Mouse (Mus musculus): Measurements from ENCODE around the gene Gm42688. TPM values are rescaled to one million over a fixed set of nuclear protein-coding genes. Genes with fewer than 3 reads are reported as not detected.

Gm42688 gene
- total and polyA plus RNA-seq, 3 experiments = 1.2 to 1.6 (median 1.3) TPM

- TF ChIP-seq E2F4 (IDR thresholded peaks at IDR 0.05; ENCODE audit: insufficient replicate concordance, low read depth, low read length) = no peak
- no peak for TF ChIP-seq PAX5 (IDR thresholded peaks at IDR 0.05; ENCODE audit: low read length)
- no peak for TF ChIP-seq TCF12 (IDR thresholded peaks at IDR 0.05; ENCODE audit: low read depth, low read length)
- TF ChIP-seq ZKSCAN1 (IDR thresholded peaks at IDR 0.05; ENCODE audit: borderline replicate concordance, low read depth, low read length) = no peak
- no peak for TF ChIP-seq ZC3H11A (IDR thresholded peaks at IDR 0.05; ENCODE audit: low read depth, low read length)
- TF ChIP-seq MAZ (IDR thresholded peaks at IDR 0.05; ENCODE audit: low read depth, low read length) = no peak
- TF ChIP-seq CHD1 (IDR thresholded peaks at IDR 0.05; ENCODE audit: low read depth, low read length) = no peak
Observed at GRCm38 (mm10) chr6:83153038-83153437, 51.6 kb downstream of the Gm42688 start.

GRCm38 (mm10) chr6:83153485-83153884 lies 52.1 kb downstream of the Gm42688 start:
- dilution Hi-C loops (cut with MboI; ENCODE audit: extremely low pct_ligation_motif_present, extremely low pct_unique_long_range_greater_than_20kb, low sequenced_read_pairs) = no loop called here

More at GRCm38 (mm10) chr6:83153038-83153437, 51.6 kb downstream of the Gm42688 start:
- H3K36me3 ChIP-seq (replicated peaks in 1 of 2; ENCODE audit: control insufficient read depth in 1 of 2, insufficient read depth in 1 of 2, low read length in 1 of 2) = peaks cover 12 to 24% of the 10 kb centered on the region in 2 experiments
- H3K27me3 ChIP-seq (replicated peaks) = no peaks in the 10 kb centered on the region
- in situ Hi-C loops (cut with MboI; ENCODE audit: low pct_ligation_motif_present, low pct_unique_long_range_greater_than_20kb, low sequenced_read_pairs) = no loop called here
- DNase-seq (ENCODE audit: extremely low read depth) = no peak
- no peak overlapping the region for H3K27ac ChIP-seq (ENCODE audit: insufficient read depth, low read depth)
- no peaks in the 10 kb centered on the region for H3K9me3 ChIP-seq (replicated peaks; ENCODE audit: low read length)
- H3K4me1 ChIP-seq (ENCODE audit: control insufficient read depth in 1 of 2, insufficient read depth in 2 of 2) = peaks cover 15 to 29% of the 10 kb centered on the region in 2 experiments
- no peaks in the 10 kb centered on the region for H3K79me2 ChIP-seq (replicated peaks; ENCODE audit: control insufficient read depth, extremely low read depth, insufficient read depth, poor library complexity, severe bottlenecking)
- dilution Hi-C loops (cut with MboI; ENCODE audit: extremely low pct_ligation_motif_present, extremely low pct_unique_long_range_greater_than_20kb, low sequenced_read_pairs) = no loop called here
- H3K4me3 ChIP-seq (replicated peaks in 1 of 3; ENCODE audit: low read depth in 2 of 3, low read length in 2 of 3, poor library complexity in 1 of 3) = no peak overlapping the region
- H3K9ac ChIP-seq (ENCODE audit: insufficient read depth, low read depth) = no peak overlapping the region
- H3K4me2 ChIP-seq (ENCODE audit: insufficient read depth, low read depth, poor library complexity, severe bottlenecking) = no peak overlapping the region

More at GRCm38 (mm10) chr6:83153485-83153884, 52.1 kb downstream of the Gm42688 start:
- Histone ChIP-seq H3K4me1 (ENCODE audit: control insufficient read depth in 1 of 2, insufficient read depth in 2 of 2) (peaks cover 15 to 29% of the 10 kb centered on the region in 2 experiments), H3K9me3 (replicated peaks; ENCODE audit: low read length) (no peaks in the 10 kb centered on the region), H3K27me3 (replicated peaks) (no peaks in the 10 kb centered on the region), H3K27ac (ENCODE audit: insufficient read depth, low read depth) (no peak overlapping the region), H3K4me3 (replicated peaks in 1 of 3; ENCODE audit: low read depth in 2 of 3, low read length in 2 of 3, poor library complexity in 1 of 3) (no peak overlapping the region), H3K9ac (ENCODE audit: insufficient read depth, low read depth) (no peak overlapping the region), H3K79me2 (replicated peaks; ENCODE audit: control insufficient read depth, extremely low read depth, insufficient read depth, poor library complexity, severe bottlenecking) (no peaks in the 10 kb centered on the region), H3K4me2 (ENCODE audit: insufficient read depth, low read depth, poor library complexity, severe bottlenecking) (no peak overlapping the region), H3K36me3 (replicated peaks in 1 of 2; ENCODE audit: control insufficient read depth in 1 of 2, insufficient read depth in 1 of 2, low read length in 1 of 2) (peaks cover 12 to 24% of the 10 kb centered on the region in 2 experiments)
- no peak for TF ChIP-seq CHD2 (IDR thresholded peaks at IDR 0.05; ENCODE audit: low read length)
- TF ChIP-seq ETS1 (conservative IDR thresholded peaks at IDR 0.05; ENCODE audit: low read depth, low read length) = no peak
- TF ChIP-seq USF1 (IDR thresholded peaks at IDR 0.05; ENCODE audit: low read depth, low read length) = no peak
- no peak for TF ChIP-seq UBTF (IDR thresholded peaks at IDR 0.05; ENCODE audit: low read depth, low read length)
- no peak for TF ChIP-seq E2F4 (IDR thresholded peaks at IDR 0.05; ENCODE audit: insufficient replicate concordance, low read depth, low read length)
- no peak for TF ChIP-seq ZKSCAN1 (IDR thresholded peaks at IDR 0.05; ENCODE audit: borderline replicate concordance, low read depth, low read length)
- TF ChIP-seq MXI1 (IDR thresholded peaks at IDR 0.05; ENCODE audit: low read depth, low read length) = no peak
- no peak for TF ChIP-seq JUN (IDR thresholded peaks at IDR 0.05; ENCODE audit: insufficient read depth, low read depth, low read length)
- no peak for TF ChIP-seq MYC (IDR thresholded peaks at IDR 0.05; ENCODE audit: low read depth, low read length)
- TF ChIP-seq CHD1 (IDR thresholded peaks at IDR 0.05; ENCODE audit: low read depth, low read length) = no peak
- no peak for TF ChIP-seq MAZ (IDR thresholded peaks at IDR 0.05; ENCODE audit: low read depth, low read length)
- TF ChIP-seq HCFC1 (IDR thresholded peaks at IDR 0.05; ENCODE audit: low read depth, low read length) = no peak
- TF ChIP-seq MAX (IDR thresholded peaks at IDR 0.05; ENCODE audit: low read length) = no peak
- TF ChIP-seq ZC3H11A (IDR thresholded peaks at IDR 0.05; ENCODE audit: low read depth, low read length) = no peak
- TF ChIP-seq PAX5 (IDR thresholded peaks at IDR 0.05; ENCODE audit: low read length) = no peak
- no peak for TF ChIP-seq TBP (conservative IDR thresholded peaks at IDR 0.05; ENCODE audit: low read depth, low read length)
- no peak for TF ChIP-seq MAFK (IDR thresholded peaks at IDR 0.05; ENCODE audit: insufficient replicate concordance, low read length)
- no peak for TF ChIP-seq ZNF384 (IDR thresholded peaks at IDR 0.05; ENCODE audit: low read depth, low read length)
- TF ChIP-seq TCF12 (IDR thresholded peaks at IDR 0.05; ENCODE audit: low read depth, low read length) = no peak
- no peak for TF ChIP-seq GABPA (IDR thresholded peaks at IDR 0.05; ENCODE audit: insufficient replicate concordance, low read depth, low read length)
- in situ Hi-C loops (cut with MboI; ENCODE audit: low pct_ligation_motif_present, low pct_unique_long_range_greater_than_20kb, low sequenced_read_pairs) = no loop called here
- DNase-seq (ENCODE audit: extremely low read depth) = no peak
